In the genomic region with DNA sequence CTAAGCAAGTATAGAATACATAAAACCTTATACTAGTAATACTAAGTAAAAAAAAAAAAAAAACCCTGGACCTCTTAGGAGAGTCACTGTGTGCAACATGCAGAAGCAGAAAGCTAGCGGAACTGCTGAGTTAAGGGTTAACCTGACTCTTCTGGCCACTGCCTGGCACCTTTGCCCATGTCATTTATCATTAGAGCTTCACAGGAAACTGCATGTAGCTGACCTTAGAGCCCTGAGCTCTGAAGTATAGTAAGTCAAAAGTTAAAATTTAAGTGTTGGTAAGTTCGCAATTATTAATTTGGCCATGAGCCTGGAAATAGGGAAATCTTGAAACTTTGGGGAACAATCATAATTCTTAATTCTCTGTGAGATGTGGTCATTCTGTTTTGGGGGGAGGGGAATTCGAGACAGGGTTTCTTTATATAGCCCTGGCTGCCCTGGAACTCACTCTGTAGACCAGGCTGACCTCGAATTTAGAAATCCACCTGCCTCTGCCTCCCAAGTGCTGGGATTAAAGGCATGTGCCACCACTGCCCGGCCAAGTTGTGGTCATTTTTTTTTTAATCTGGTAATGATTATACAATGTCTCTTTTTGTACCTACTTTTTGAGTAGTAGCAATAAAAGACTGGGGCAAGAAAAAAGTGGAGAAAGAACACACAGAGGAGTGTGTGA, we compare ENCODE assay signal across 14 mouse cellular contexts.
"Had no signal": no experiment of that assay in that cellular context is flagged by ENCODE, and none has a peak within 500 bp of the region (broad histone marks: within the 10 kb centered on the region; RNA-seq: fewer than 3 reads in every experiment).

No protein-coding gene starts in this region.

- H3K27me3 ChIP-seq: intestine, embryonic 15.5 days; limb, embryonic 15.5 days; liver, embryonic 12.5 days; midbrain, embryonic 13.5 days; neural tube, embryonic 15.5 days had no signal

- H3K27ac ChIP-seq: hindbrain, embryonic 14.5 days; intestine, embryonic 15.5 days; limb, embryonic 15.5 days; liver, embryonic 12.5 days; midbrain, embryonic 13.5 days; neural tube, embryonic 15.5 days had no signal

- ATAC-seq: intestine, embryonic 15.5 days; liver, embryonic 12.5 days; midbrain, embryonic 13.5 days had no signal

- DNase-seq: layer of hippocampus, postnatal 36 days; lung, embryonic 14.5 days; lung, postnatal 14 days; right cerebral cortex, adult 18-20 months; right cerebral cortex, postnatal 25 days; thymus, adult 2 months; thymus, postnatal 25 days had no signal

- H3K36me3 ChIP-seq: intestine, embryonic 15.5 days had no signal

- H3K9me3 ChIP-seq: intestine, embryonic 15.5 days; limb, embryonic 15.5 days; liver, embryonic 12.5 days; midbrain, embryonic 13.5 days; neural tube, embryonic 15.5 days had no signal

- H3K4me3 ChIP-seq: intestine, embryonic 15.5 days; limb, embryonic 15.5 days; liver, embryonic 12.5 days; midbrain, embryonic 13.5 days; myocyte; neural tube, embryonic 15.5 days had no signal

- H3K4me2 ChIP-seq: hindbrain, embryonic 14.5 days; intestine, embryonic 15.5 days; limb, embryonic 15.5 days; liver, embryonic 12.5 days; lung, embryonic 14.5 days; midbrain, embryonic 13.5 days; neural tube, embryonic 15.5 days had no signal

- H3K4me1 ChIP-seq: intestine, embryonic 15.5 days; limb, embryonic 15.5 days; liver, embryonic 12.5 days; midbrain, embryonic 13.5 days; neural tube, embryonic 15.5 days had no signal

- H3K9ac ChIP-seq: hindbrain, embryonic 14.5 days; intestine, embryonic 15.5 days; limb, embryonic 15.5 days; liver, embryonic 12.5 days; lung, embryonic 14.5 days; midbrain, embryonic 13.5 days; neural tube, embryonic 15.5 days had no signal
